Mouse (Mus musculus) heart, embryonic 11.5 days (tissue): Measurements from ENCODE around the gene Esf1. TPM values are rescaled to one million over a fixed set of nuclear protein-coding genes. Genes with fewer than 3 reads are reported as not detected.
"Not testable (repeated sequence)": the region's sequence is repeated elsewhere in the genome, so short reads cannot be mapped to it uniquely, and the experiment has no call there.

Source experiments
- ATAC-seq: fragments of 200-750 bp; cut with Nextera tagmentation; replicated peaks from 2 replicates; pipeline ENCODE4 v1.8.0; 2017; ENCODE audit warnings: moderate library complexity; ENCODE audit not compliant: insufficient number of reproducible peaks, low FRiP score, low TSS enrichment
- H3K27ac ChIP-seq: fragments of 300-500 bp; sonication (generic); 2 replicates; pipeline ENCODE4 v1.5.1; 2014; ENCODE audit warnings: mild to moderate bottlenecking, low read depth, low read length
- H3K27me3 ChIP-seq: fragments of 300-500 bp; sonication (generic); 2 replicates; pipeline ENCODE4 v1.6.1; 2014; ENCODE audit warnings: mild to moderate bottlenecking, low read length, mixed read lengths; ENCODE audit not compliant: control insufficient read depth, insufficient read depth
- H3K36me3 ChIP-seq: fragments of 300-500 bp; sonication (generic); 2 replicates; pipeline ENCODE4 v1.6.1; 2014; ENCODE audit warnings: mild to moderate bottlenecking, low read length, moderate library complexity, mixed read lengths; ENCODE audit not compliant: control insufficient read depth, insufficient read depth
- H3K4me1 ChIP-seq: fragments of 300-500 bp; sonication (generic); 2 replicates; pipeline ENCODE4 v1.6.1; 2014; ENCODE audit warnings: low read length; ENCODE audit not compliant: control insufficient read depth, insufficient read depth
- H3K4me2 ChIP-seq: fragments of 300-500 bp; sonication (generic); 2 replicates; pipeline ENCODE4 v1.6.1; 2014; ENCODE audit warnings: mild to moderate bottlenecking, moderate library complexity
- H3K4me3 ChIP-seq: fragments of 300-500 bp; sonication (generic); 2 replicates; pipeline ENCODE4 v1.5.1; 2014; ENCODE audit warnings: low read depth, low read length
- H3K9ac ChIP-seq: fragments of 300-500 bp; sonication (generic); 2 replicates; pipeline ENCODE4 v1.6.1; 2014; ENCODE audit warnings: mild to moderate bottlenecking, low read depth, low read length, moderate library complexity
- H3K9me3 ChIP-seq: fragments of 300-500 bp; sonication (generic); replicated peaks from 2 replicates; pipeline ENCODE4 v1.6.1; 2016; ENCODE audit warnings: low read length; ENCODE audit not compliant: control insufficient read depth
- WGBS: fragments of 180-500 bp; shearing (Covaris S2); extraction: QIAGEN DNeasy Blood & Tissue Kit; methylation state at CpG from one replicate; pipeline ENCODE4 v1.1.7; 2014; ENCODE audit not compliant: insufficient replicate concordance; 5-methylcytosine and 5-hydroxymethylcytosine counted together
- polyA plus RNA-seq: library from polyadenylated mRNA; unstranded; fragments of >200 nt; fragmentation: Nextera tagmentation; extraction: Ambion mirVana; gene quantifications from 2 replicates; pipeline ENCODE4 v1.2.1, GENCODE M21; 2014

The Esf1 gene
- polyA plus RNA-seq = 20.7 and 21.5 TPM in 2 replicates

GRCm38 (mm10) chr2:140170127-140170802 is at the start of gene Esf1, which contains the start of gene Ndufaf5:
Esf1 (minus strand) TSS chr2:140170564.
Ndufaf5 (plus strand) TSS chr2:140170649.
- H3K9ac ChIP-seq = peak within 1 kb of the TSS; percentile 95
- H3K27ac ChIP-seq = peak within 1 kb of the TSS; percentile 88
- peak within 1 kb of the TSS; percentile 70 for H3K4me2 ChIP-seq
- no peaks in the 10 kb centered on the region for H3K9me3 ChIP-seq
- WGBS = under 1% methylated on average over 43 of the region's 43 CpGs
- H3K4me3 ChIP-seq = peak within 1 kb of the TSS; percentile 97
- peaks cover 3% of the 10 kb centered on the region for H3K4me1 ChIP-seq
- no peaks in the 10 kb centered on the region for H3K27me3 ChIP-seq
- ATAC-seq = peak; percentile 98
- peaks cover 3% of the 10 kb centered on the region; the same call in 1 of the 2 replicates for H3K36me3 ChIP-seq

DNA sequence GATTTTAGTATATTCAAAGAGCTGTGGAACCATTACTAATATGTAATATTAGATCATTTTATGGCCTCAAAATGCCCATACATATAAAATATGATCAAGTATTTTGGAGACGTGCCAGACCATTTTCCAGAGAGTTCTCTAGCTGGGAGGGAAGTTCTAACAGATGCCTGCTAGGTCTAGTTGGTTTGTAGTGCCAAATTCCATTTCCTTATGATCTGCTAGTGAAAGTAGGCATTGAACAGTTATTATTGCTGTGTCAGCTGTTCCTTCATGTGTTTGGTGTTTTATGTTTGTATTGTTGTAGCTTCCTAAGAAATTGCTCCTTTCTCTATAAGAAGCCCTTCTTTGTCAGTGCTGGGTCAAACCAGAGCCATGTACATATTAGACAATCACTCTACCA is 45.6 kb upstream of the Esf1 start:
- no peak overlapping the region for H3K9ac ChIP-seq
- H3K27ac ChIP-seq = no peak overlapping the region
- H3K27me3 ChIP-seq = no peaks in the 10 kb centered on the region
- ATAC-seq = no peak
- H3K36me3 ChIP-seq = no peaks in the 10 kb centered on the region
- no peak overlapping the region for H3K4me3 ChIP-seq
- no peaks in the 10 kb centered on the region for H3K4me1 ChIP-seq
- H3K4me2 ChIP-seq = no peak overlapping the region
- 74% methylated on average over 1 of the region's 1 CpGs for WGBS
- H3K9me3 ChIP-seq = no peaks in the 10 kb centered on the region

DNA sequence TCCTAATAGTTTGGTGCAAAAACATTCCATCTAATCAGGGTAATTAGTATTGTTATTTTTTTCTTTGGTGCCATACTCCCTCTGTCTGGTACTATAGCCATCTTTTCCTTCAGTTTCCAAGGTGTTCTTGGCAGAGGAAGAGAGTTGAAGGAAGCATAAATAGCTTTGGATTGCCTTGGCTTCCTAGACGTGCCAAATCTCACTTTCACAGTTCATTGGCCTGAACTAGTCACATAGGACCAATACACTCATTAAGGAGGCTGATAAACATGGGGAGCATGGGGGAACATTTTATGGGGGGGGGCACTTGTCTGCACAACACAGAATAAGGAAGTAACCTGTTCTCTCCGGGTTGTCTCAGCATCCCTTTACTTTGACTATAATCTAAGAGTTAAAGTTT is 45.1 kb upstream of the Esf1 start:
- 71% methylated on average over 2 of the region's 2 CpGs for WGBS
- Histone ChIP-seq H3K36me3 (no peaks in the 10 kb centered on the region), H3K4me1 (no peaks in the 10 kb centered on the region), H3K9ac (no peak overlapping the region), H3K4me3 (no peak overlapping the region), H3K4me2 (no peak overlapping the region), H3K27me3 (no peaks in the 10 kb centered on the region), H3K9me3 (no peaks in the 10 kb centered on the region), H3K27ac (no peak overlapping the region)
- no peak for ATAC-seq

DNA sequence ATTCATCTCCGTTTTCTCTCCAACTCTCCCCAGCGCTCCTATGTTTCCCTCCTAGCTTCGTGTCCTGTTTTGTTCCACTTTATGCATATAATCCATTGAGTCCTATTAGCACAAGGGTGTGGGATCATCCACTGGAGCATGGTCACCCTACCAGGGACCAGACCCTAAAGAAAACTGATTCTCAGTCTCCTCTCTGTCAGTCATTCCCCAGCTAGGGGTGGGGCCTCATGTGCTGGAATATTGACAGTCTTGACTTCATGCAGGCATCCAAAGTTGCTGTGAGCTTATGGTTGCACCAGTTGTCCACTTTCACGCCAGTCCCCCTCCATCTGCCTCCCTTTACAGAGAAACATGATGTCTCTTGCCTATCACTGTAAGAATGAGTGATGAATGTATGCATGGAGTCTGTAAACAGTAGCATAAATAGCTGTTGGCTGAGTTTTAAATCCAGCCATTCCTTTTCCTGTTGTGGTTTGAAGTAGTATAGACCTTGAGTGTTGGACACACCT is 44.2 kb upstream of the Esf1 start:
- no peak overlapping the region for H3K4me2 ChIP-seq
- H3K4me3 ChIP-seq = no peak overlapping the region
- H3K9me3 ChIP-seq = no peaks in the 10 kb centered on the region
- no peak for ATAC-seq
- no peak overlapping the region for H3K27ac ChIP-seq
- peaks cover 5% of the 10 kb centered on the region for H3K4me1 ChIP-seq
- H3K27me3 ChIP-seq = no peaks in the 10 kb centered on the region
- 79% methylated on average over 4 of the region's 4 CpGs for WGBS
- H3K36me3 ChIP-seq = no peaks in the 10 kb centered on the region
- H3K9ac ChIP-seq = no peak overlapping the region

GRCm38 (mm10) chr2:140203756-140204155 is 33.4 kb upstream of the Esf1 start:
- Histone ChIP-seq H3K36me3 (peaks cover 4% of the 10 kb centered on the region; the same call in 1 of the 2 replicates), H3K27me3 (no peaks in the 10 kb centered on the region), H3K9me3 (no peaks in the 10 kb centered on the region), H3K9ac (no peak overlapping the region), H3K4me1 (peaks cover 3% of the 10 kb centered on the region; the same call in 1 of the 2 replicates), H3K27ac (no peak overlapping the region), H3K4me3 (no peak overlapping the region), H3K4me2 (no peak overlapping the region)
- WGBS = 95% methylated on average over 7 of the region's 7 CpGs
- no peak for ATAC-seq

- peak; percentile 41 for ATAC-seq
- Histone ChIP-seq H3K27ac (peak overlapping the region; percentile 78), H3K27me3 (no peaks in the 10 kb centered on the region), H3K9me3 (no peaks in the 10 kb centered on the region), H3K4me1 (peaks cover 3% of the 10 kb centered on the region; the same call in 1 of the 2 replicates), H3K9ac (no peak overlapping the region), H3K36me3 (peaks cover 4% of the 10 kb centered on the region; the same call in 1 of the 2 replicates), H3K4me2 (peak overlapping the region; percentile 40), H3K4me3 (no peak overlapping the region)
- 50% methylated on average over 5 of the region's 5 CpGs for WGBS
Measured at GRCm38 (mm10) chr2:140202573-140202972, 32.2 kb upstream of the Esf1 start.

DNA sequence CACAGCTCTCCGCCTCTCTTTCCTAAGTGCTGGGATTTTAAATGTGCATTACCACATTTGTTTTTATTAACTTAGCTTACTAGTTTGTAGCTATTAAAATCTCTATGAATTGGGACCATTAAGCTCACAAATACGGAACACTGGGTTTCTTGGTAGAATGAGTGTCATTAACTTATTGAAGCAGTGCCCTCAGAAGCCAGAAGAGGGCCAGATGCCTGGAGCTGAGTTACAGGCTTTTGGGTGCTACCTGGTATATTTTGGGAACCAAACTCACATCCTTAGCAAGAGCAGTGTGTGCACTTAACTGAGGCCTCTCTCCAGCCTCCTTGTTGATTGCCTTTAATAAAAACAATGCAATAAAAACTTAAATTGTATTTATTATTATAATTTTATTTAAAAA is 30.3 kb upstream of the Esf1 start:
- H3K27ac ChIP-seq = no peak overlapping the region
- no peaks in the 10 kb centered on the region for H3K27me3 ChIP-seq
- 70% methylated on average over 2 of the region's 2 CpGs for WGBS
- H3K9me3 ChIP-seq = no peaks in the 10 kb centered on the region
- no peak overlapping the region for H3K9ac ChIP-seq
- no peak overlapping the region for H3K4me3 ChIP-seq
- H3K36me3 ChIP-seq = peaks cover 4% of the 10 kb centered on the region; the same call in 1 of the 2 replicates
- H3K4me1 ChIP-seq = peaks cover 3% of the 10 kb centered on the region; the same call in 1 of the 2 replicates
- no peak for ATAC-seq
- no peak overlapping the region for H3K4me2 ChIP-seq

GRCm38 (mm10) chr2:140185685-140186210 is 15.4 kb upstream of the Esf1 start:
- H3K4me2 ChIP-seq, H3K9ac ChIP-seq, H3K9me3 ChIP-seq, H3K36me3 ChIP-seq, H3K27ac ChIP-seq, H3K4me3 ChIP-seq, H3K4me1 ChIP-seq, ATAC-seq, H3K27me3 ChIP-seq: not testable (repeated sequence)
- WGBS = 92% methylated on average over 3 of the region's 3 CpGs
